Mouse (Mus musculus): Measurements from ENCODE around the gene Aig1.

- TF ChIP-seq CTCF (IDR thresholded peaks at IDR 0.05; ENCODE audit: low read depth) (no peak), EP300 (IDR thresholded peaks at IDR 0.05; ENCODE audit: low read depth) (no peak)
Measured at GRCm38 (mm10) chr10:13827150-13827549, 41.6 kb downstream of the Aig1 start.

Data from liver, embryonic 14.5 days (tissue).